Mouse (Mus musculus): ENCODE results near the gene Fam234a.
A peak's percentile ranks its signal among the peaks of the same experiment; 100 is the strongest.
"Not testable (repeated sequence)": the region's sequence is repeated elsewhere in the genome, so short reads cannot be mapped to it uniquely, and the experiment has no call there.

Gene Fam234a

GRCm38 (mm10) chr17:26244101-26244841 lies at the start of gene Fam234a:
Gene Fam234a, minus strand, starts transcription at chr17:26244242.
- DNase-seq = peak; percentile 98

GRCm38 (mm10) chr17:26289475-26289874 lies 45.4 kb upstream of the Fam234a start:
- no peak for DNase-seq

- DNase-seq = no peak
Measured at GRCm38 (mm10) chr17:26286199-26286955, 42.3 kb upstream of the Fam234a start.

- DNase-seq = peak; percentile 49 to 64
Measured at GRCm38 (mm10) chr17:26276711-26277110, 32.7 kb upstream of the Fam234a start.

- no peak for DNase-seq
Measured at GRCm38 (mm10) chr17:26275933-26276332, 31.9 kb upstream of the Fam234a start.

- no peak for DNase-seq
Measured at GRCm38 (mm10) chr17:26272586-26272985, 28.5 kb upstream of the Fam234a start.

- DNase-seq = not testable (repeated sequence)
Measured at GRCm38 (mm10) chr17:26269577-26269976, 25.5 kb upstream of the Fam234a start.

GRCm38 (mm10) chr17:26268851-26269250 lies 24.8 kb upstream of the Fam234a start:
- no peak for DNase-seq

GRCm38 (mm10) chr17:26262384-26262783 lies 18.3 kb upstream of the Fam234a start:
- no peak for DNase-seq

- DNase-seq = no peak
Measured at GRCm38 (mm10) chr17:26261826-26262225, 17.8 kb upstream of the Fam234a start.

- no peak for DNase-seq
Measured at GRCm38 (mm10) chr17:26255313-26255712, 11.3 kb upstream of the Fam234a start.

- no peak for DNase-seq
Measured at GRCm38 (mm10) chr17:26253399-26253798, 9.4 kb upstream of the Fam234a start.

- DNase-seq = peak; percentile 96 to 97
Measured at GRCm38 (mm10) chr17:26252539-26253251, 8.7 kb upstream of the Fam234a start, which contains the start of gene Luc7l. Gene Luc7l, plus strand, starts transcription at chr17:26252896.

GRCm38 (mm10) chr17:26251886-26252538 lies 8.0 kb upstream of the Fam234a start:
- DNase-seq = no peak

GRCm38 (mm10) chr17:26243471-26244100 lies 456 bp downstream of the Fam234a start:
- peak; percentile 80 to 86 for DNase-seq

GRCm38 (mm10) chr17:26240990-26241389 lies 3.1 kb downstream of the Fam234a start:
- DNase-seq = no peak

- DNase-seq = no peak
Measured at GRCm38 (mm10) chr17:26240120-26240790, 3.8 kb downstream of the Fam234a start.

GRCm38 (mm10) chr17:26239551-26239950 lies 4.5 kb downstream of the Fam234a start:
- no peak for DNase-seq

GRCm38 (mm10) chr17:26237667-26238066 lies 6.4 kb downstream of the Fam234a start:
- DNase-seq = no peak

GRCm38 (mm10) chr17:26235077-26235815 lies 8.8 kb downstream of the Fam234a start:
- no peak for DNase-seq

- DNase-seq = no peak
Measured at GRCm38 (mm10) chr17:26234386-26234785, 9.7 kb downstream of the Fam234a start.

All from kidney, postnatal 36 days (tissue).